Mouse (Mus musculus) adrenal gland, postnatal 25 days (tissue): ENCODE measurements around the gene Cfap43. TPM values are rescaled to one million over a fixed set of nuclear protein-coding genes. Genes with fewer than 3 reads are reported as not detected.
"Not testable (repeated sequence)": the region's sequence is repeated elsewhere in the genome, so short reads cannot be mapped to it uniquely, and the experiment has no call there.

Experiments
- DNase-seq: peaks from one replicate; pipeline ENCODE4 v3.0.0; 2021; ENCODE audit warnings: mixed read lengths
- total RNA-seq: library from RNA; stranded (reverse); gene quantifications from 2 replicates; pipeline ENCODE4 v1.2.3, GENCODE M21; 2021

Cfap43 gene
- total RNA-seq, 1 experiment from 2014 or later, result not detected

GRCm38 (mm10) chr19:47853053-47853452 is 66.0 kb downstream of the Cfap43 start:
- DNase-seq, result no peak

GRCm38 (mm10) chr19:47852131-47852530 is 67.0 kb downstream of the Cfap43 start:
- not testable (repeated sequence) for DNase-seq

- no peak for DNase-seq
These were observed 69.4 kb downstream of the Cfap43 start for GRCm38 (mm10) chr19:47849735-47850134.

GRCm38 (mm10) chr19:47841234-47841633 is 77.9 kb downstream of the Cfap43 start:
- not testable (repeated sequence) for DNase-seq

- no peak for DNase-seq
These were observed 81.6 kb downstream of the Cfap43 start for GRCm38 (mm10) chr19:47837527-47837901.

GRCm38 (mm10) chr19:47836701-47837526 is 82.2 kb downstream of the Cfap43 start:
- peak; percentile 51 for DNase-seq

- no peak for DNase-seq
These were observed 83.3 kb downstream of the Cfap43 start for GRCm38 (mm10) chr19:47835776-47836175.

- no peak for DNase-seq
These were observed 84.5 kb downstream of the Cfap43 start for GRCm38 (mm10) chr19:47834614-47835013.

GRCm38 (mm10) chr19:47832316-47832715 is 86.8 kb downstream of the Cfap43 start:
- no peak for DNase-seq

- DNase-seq, result no peak
These were observed 88.0 kb downstream of the Cfap43 start for GRCm38 (mm10) chr19:47831111-47831510.

- no peak for DNase-seq
These were observed 89.1 kb downstream of the Cfap43 start for GRCm38 (mm10) chr19:47829913-47830450.

GRCm38 (mm10) chr19:47824026-47824425 is 95.1 kb downstream of the Cfap43 start:
- DNase-seq, result no peak

GRCm38 (mm10) chr19:47822143-47822796 is 96.8 kb downstream of the Cfap43 start:
- no peak for DNase-seq

GRCm38 (mm10) chr19:47821494-47821872 is 97.6 kb downstream of the Cfap43 start:
- no peak for DNase-seq

GRCm38 (mm10) chr19:47820832-47821493 is 98.1 kb downstream of the Cfap43 start:
- peak; percentile 59 for DNase-seq

- DNase-seq, result no peak
These were observed 101.4 kb downstream of the Cfap43 start for GRCm38 (mm10) chr19:47817692-47818091.

- DNase-seq, result no peak
These were observed 104.4 kb downstream of the Cfap43 start for GRCm38 (mm10) chr19:47814721-47815120.

- DNase-seq, result no peak
These were observed 107.0 kb downstream of the Cfap43 start for GRCm38 (mm10) chr19:47812091-47812490.

GRCm38 (mm10) chr19:47798583-47798982 is 120.5 kb downstream of the Cfap43 start:
- no peak for DNase-seq

- no peak for DNase-seq
These were observed 122.4 kb downstream of the Cfap43 start for GRCm38 (mm10) chr19:47796699-47797098.

GRCm38 (mm10) chr19:47795009-47795728 is 123.9 kb downstream of the Cfap43 start:
- peak; percentile 71 for DNase-seq

- DNase-seq, result no peak
These were observed 124.8 kb downstream of the Cfap43 start for GRCm38 (mm10) chr19:47794331-47794730.
